Mouse (Mus musculus) bone marrow macrophage, adult 2 months (primary cell): ENCODE data around the gene Barx2. TPM values are rescaled to one million over a fixed set of nuclear protein-coding genes. Genes with fewer than 3 reads are reported as not detected.

Experiments used
- H3K27ac ChIP-seq: 2 replicates; pipeline ENCODE4 v1.5.1; 2012; ENCODE audit warnings: low read depth, low read length; ENCODE audit not compliant: insufficient read depth
- H3K4me1 ChIP-seq: 2 replicates; pipeline ENCODE4 v1.6.1; 2012; ENCODE audit warnings: low read length; ENCODE audit not compliant: control insufficient read depth, insufficient read depth
- H3K4me3 ChIP-seq: 2 replicates; pipeline ENCODE4 v1.5.1; 2012; ENCODE audit warnings: mild to moderate bottlenecking, low read length, moderate library complexity; ENCODE audit not compliant: insufficient read depth
- CTCF ChIP-seq: IDR thresholded peaks from 2 replicates; pipeline ENCODE4 v1.5.1; 2012; ENCODE audit warnings: low read depth, mild to moderate bottlenecking, low read length, moderate library complexity
- POLR2A ChIP-seq: IDR thresholded peaks from 2 replicates; pipeline ENCODE4 v1.6.1; 2012; ENCODE audit warnings: mild to moderate bottlenecking, low read depth, low read length, borderline replicate concordance
- polyA plus RNA-seq: library from polyadenylated mRNA; stranded (reverse); fragments of >200 nt; gene quantifications from 2 replicates; pipeline ENCODE4 v1.2.4, GENCODE M21; 2012; ENCODE audit not compliant: missing spikeins, insufficient read depth, insufficient read length

Gene Barx2
- polyA plus RNA-seq, 1 experiment, result not detected

GRCm38 (mm10) chr9:31901781-31902180 is 11.5 kb downstream of the Barx2 start:
- Histone ChIP-seq H3K4me3 (no peak overlapping the region), H3K4me1 (no peaks in the 10 kb centered on the region), H3K27ac (no peak overlapping the region)
- no peak for TF ChIP-seq CTCF
- TF ChIP-seq POLR2A, result no peak

GRCm38 (mm10) chr9:31894775-31895320 is 18.4 kb downstream of the Barx2 start:
- Histone ChIP-seq H3K4me1 (no peaks in the 10 kb centered on the region), H3K4me3 (no peak overlapping the region), H3K27ac (no peak overlapping the region)
- TF ChIP-seq CTCF (no peak), POLR2A (no peak)

- Histone ChIP-seq H3K4me3 (no peak overlapping the region), H3K4me1 (no peaks in the 10 kb centered on the region), H3K27ac (no peak overlapping the region)
- no peak for TF ChIP-seq POLR2A
- no peak for TF ChIP-seq CTCF
Observed at GRCm38 (mm10) chr9:31888333-31888732, 24.9 kb downstream of the Barx2 start.

- H3K4me1 ChIP-seq, result no peaks in the 10 kb centered on the region
- H3K4me3 ChIP-seq, result no peak overlapping the region
- no peak overlapping the region for H3K27ac ChIP-seq
- TF ChIP-seq POLR2A, result no peak
- no peak for TF ChIP-seq CTCF
Observed at GRCm38 (mm10) chr9:31886258-31886657, 27.0 kb downstream of the Barx2 start.

GRCm38 (mm10) chr9:31882376-31882775 is 30.9 kb downstream of the Barx2 start:
- no peak overlapping the region for H3K27ac ChIP-seq
- H3K4me3 ChIP-seq, result no peak overlapping the region
- TF ChIP-seq POLR2A (no peak), CTCF (no peak)
- H3K4me1 ChIP-seq, result no peaks in the 10 kb centered on the region

GRCm38 (mm10) chr9:31875556-31875955 is 37.7 kb downstream of the Barx2 start:
- H3K4me3 ChIP-seq, result no peak overlapping the region
- TF ChIP-seq CTCF, result no peak
- no peak for TF ChIP-seq POLR2A
- H3K4me1 ChIP-seq, result no peaks in the 10 kb centered on the region
- H3K27ac ChIP-seq, result no peak overlapping the region

- no peak overlapping the region for H3K4me3 ChIP-seq
- TF ChIP-seq POLR2A, result no peak
- TF ChIP-seq CTCF, result no peak
- peaks cover 2% of the 10 kb centered on the region for H3K4me1 ChIP-seq
- H3K27ac ChIP-seq, result no peak overlapping the region
Observed at GRCm38 (mm10) chr9:31874236-31874635, 39.0 kb downstream of the Barx2 start.

- no peak overlapping the region for H3K4me3 ChIP-seq
- H3K27ac ChIP-seq, result no peak overlapping the region
- no peak for TF ChIP-seq CTCF
- H3K4me1 ChIP-seq, result peaks cover 6% of the 10 kb centered on the region
Observed at GRCm38 (mm10) chr9:31871410-31871809, 41.9 kb downstream of the Barx2 start.

- peaks cover 6% of the 10 kb centered on the region for H3K4me1 ChIP-seq
- no peak overlapping the region for H3K4me3 ChIP-seq
- no peak overlapping the region for H3K27ac ChIP-seq
- no peak for TF ChIP-seq CTCF
- no peak for TF ChIP-seq POLR2A
Observed at GRCm38 (mm10) chr9:31868823-31869460, 44.3 kb downstream of the Barx2 start.

- no peak for TF ChIP-seq CTCF
- TF ChIP-seq POLR2A, result no peak
- Histone ChIP-seq H3K4me3 (no peak overlapping the region), H3K4me1 (peaks cover 3% of the 10 kb centered on the region; the same call in 1 of the 2 replicates), H3K27ac (no peak overlapping the region)
Observed at GRCm38 (mm10) chr9:31863830-31864229, 49.4 kb downstream of the Barx2 start.

- Histone ChIP-seq H3K4me1 (peaks cover 16% of the 10 kb centered on the region), H3K27ac (no peak overlapping the region), H3K4me3 (no peak overlapping the region)
- TF ChIP-seq POLR2A (no peak), CTCF (no peak)
Observed at GRCm38 (mm10) chr9:31859446-31859845, 53.8 kb downstream of the Barx2 start.
